Mouse (Mus musculus) liver, postnatal 0 days (tissue): ENCODE data around the gene Sv2a. TPM values are rescaled to one million over a fixed set of nuclear protein-coding genes. Genes with fewer than 3 reads are reported as not detected.

Experiments used
- ATAC-seq: fragments of 200-750 bp; cut with Nextera tagmentation; 2 replicates; pipeline ENCODE4 v1.8.0; 2017; ENCODE audit warnings: mild to moderate bottlenecking, moderate library complexity
- DNase-seq: peaks from one replicate; pipeline ENCODE4 v3.0.0-alpha.2; 2016
- H3K27ac ChIP-seq: fragments of 300-500 bp; sonication (generic); 2 replicates; pipeline ENCODE4 v1.5.1; 2014; ENCODE audit warnings: antibody characterized with exemption, moderate library complexity, mild to moderate bottlenecking, low read depth
- H3K27me3 ChIP-seq: fragments of 300-500 bp; sonication (generic); 2 replicates; pipeline ENCODE4 v1.6.1; 2014; ENCODE audit warnings: low read length, control low read depth, mixed read lengths; ENCODE audit not compliant: insufficient read depth
- H3K36me3 ChIP-seq: fragments of 300-500 bp; sonication (generic); replicated peaks from 2 replicates; pipeline ENCODE4 v1.6.1; 2014; ENCODE audit warnings: mild to moderate bottlenecking, control low read depth, low read length, moderate library complexity, mixed read lengths; ENCODE audit not compliant: insufficient read depth
- H3K4me1 ChIP-seq: fragments of 300-500 bp; sonication (generic); 2 replicates; pipeline ENCODE4 v1.6.1; 2014; ENCODE audit warnings: antibody characterized with exemption, mild to moderate bottlenecking, control low read depth; ENCODE audit not compliant: insufficient read depth
- H3K4me2 ChIP-seq: fragments of 300-500 bp; sonication (generic); 2 replicates; pipeline ENCODE4 v1.6.1; 2014; ENCODE audit warnings: low read depth, mild to moderate bottlenecking, low read length, moderate library complexity, mixed read lengths
- H3K4me3 ChIP-seq: fragments of 300-500 bp; sonication (generic); 2 replicates; pipeline ENCODE4 v1.5.1; 2014; ENCODE audit warnings: low read depth, low read length
- H3K9ac ChIP-seq: fragments of 300-500 bp; sonication (generic); replicated peaks from 2 replicates; pipeline ENCODE4 v1.6.1; 2014; ENCODE audit warnings: mild to moderate bottlenecking, moderate library complexity
- H3K9me3 ChIP-seq: fragments of 300-500 bp; sonication (generic); 2 replicates; pipeline ENCODE4 v1.6.1; 2016; ENCODE audit warnings: mild to moderate bottlenecking, control low read depth, low read length, mixed read lengths
- CTCF ChIP-seq: sonication (generic); IDR thresholded peaks from 2 replicates; pipeline ENCODE4 v1.5.1; 2016; ENCODE audit warnings: antibody characterized with exemption, low read depth
- EP300 ChIP-seq: IDR thresholded peaks from 2 replicates; pipeline ENCODE4 v1.6.1; 2016; ENCODE audit warnings: antibody characterized with exemption, low read depth, mild to moderate bottlenecking
- WGBS: fragments of 180-500 bp; shearing (Covaris S2); extraction: QIAGEN DNeasy Blood & Tissue Kit; methylation state at CpG from one replicate; pipeline ENCODE4 v1.1.7; 2014; ENCODE audit not compliant: insufficient replicate concordance; 5-methylcytosine and 5-hydroxymethylcytosine counted together
- polyA plus RNA-seq: library from polyadenylated mRNA; unstranded; fragments of >200 nt; fragmentation: Nextera tagmentation; extraction: Ambion mirVana; gene quantifications from 2 replicates; pipeline ENCODE4 v1.2.1, GENCODE M21; 2015

Sv2a gene
- 0.08 and 0.09 TPM in 2 replicates for polyA plus RNA-seq

DNA sequence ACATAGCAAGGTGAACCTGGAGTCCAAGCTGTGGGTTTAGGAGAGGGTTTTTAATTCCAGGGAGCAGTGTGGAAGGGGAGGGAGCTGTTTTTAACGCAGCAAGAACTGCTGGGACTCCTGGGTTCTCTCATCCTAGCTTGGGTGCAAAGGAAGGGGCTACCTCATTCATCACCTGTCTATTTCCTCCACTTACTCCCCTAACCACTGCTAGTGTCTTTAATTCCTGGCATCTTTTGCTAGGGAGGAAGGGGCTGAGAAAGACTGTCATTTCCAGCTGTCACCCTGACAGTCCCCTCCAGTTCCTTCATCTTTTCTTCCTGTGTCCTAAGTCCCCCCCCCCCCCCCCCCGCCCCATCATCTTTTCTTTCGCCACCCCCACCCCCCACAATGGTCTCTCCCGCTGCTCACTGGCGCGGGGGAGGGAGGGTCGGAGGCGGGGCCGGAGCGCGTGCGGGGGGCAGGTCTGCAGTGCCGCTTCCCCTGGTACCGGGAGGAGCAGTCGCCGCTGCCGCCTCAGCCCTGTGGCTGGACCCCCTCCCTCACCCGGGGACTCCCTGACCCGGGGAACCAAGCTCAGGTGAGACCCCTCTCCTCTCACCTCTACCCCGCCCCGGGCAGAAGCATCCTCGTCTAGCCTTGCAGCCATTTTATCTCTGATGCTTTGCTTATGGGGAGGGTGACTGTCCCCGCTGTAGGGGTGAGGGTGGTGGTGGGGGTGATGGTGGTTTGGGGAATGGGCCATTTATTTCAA is at the start of gene Sv2a:
Gene Sv2a, plus strand, starts transcription at position 425 of the 751 bp plus-strand sequence.
- peak; percentile 38; the same call in 1 of the 2 replicates for ATAC-seq
- no peaks in the 10 kb centered on the region for H3K9me3 ChIP-seq
- H3K4me2 ChIP-seq: peak within 1 kb of the TSS; percentile 73
- H3K9ac ChIP-seq: 0 out of 2 replicates have a peak within 1 kb of the TSS, but pooled peaks have one; percentile 44
- DNase-seq: peak; percentile 51
- H3K36me3 ChIP-seq: peaks cover 22% of the 10 kb centered on the region
- H3K4me3 ChIP-seq: peak within 1 kb of the TSS; percentile 34
- 6% methylated on average over 9 of the region's 23 CpGs for WGBS
- no peak within 1 kb of the TSS for H3K27ac ChIP-seq
- H3K27me3 ChIP-seq: no peaks in the 10 kb centered on the region
- no peak for TF ChIP-seq EP300
- no peaks in the 10 kb centered on the region for H3K4me1 ChIP-seq

DNA sequence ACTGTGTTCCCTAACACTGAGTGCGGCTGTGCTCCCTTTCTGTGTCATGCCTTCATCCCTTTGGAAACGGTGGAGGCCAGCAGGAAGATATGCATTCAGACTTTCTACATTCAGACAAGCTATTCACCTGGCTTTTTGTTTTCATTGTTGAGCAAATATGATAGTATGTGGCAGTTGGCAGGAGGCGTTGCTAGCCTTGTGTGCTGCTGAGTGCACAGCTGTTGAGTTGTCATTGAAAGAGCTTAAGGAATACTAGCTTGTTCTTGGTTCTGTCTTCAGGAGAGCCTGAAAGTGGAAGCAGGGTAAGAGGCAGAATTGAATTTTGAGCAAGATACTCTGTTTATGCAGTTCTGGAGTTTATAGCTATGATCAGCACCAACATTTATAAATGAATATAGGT is 48.5 kb upstream of the Sv2a start:
- Histone ChIP-seq H3K4me1 (no peaks in the 10 kb centered on the region; the same call in 1 of the 2 replicates), H3K27ac (no peak overlapping the region), H3K4me2 (no peak overlapping the region), H3K4me3 (no peak overlapping the region), H3K27me3 (no peaks in the 10 kb centered on the region), H3K36me3 (no peaks in the 10 kb centered on the region), H3K9me3 (no peaks in the 10 kb centered on the region), H3K9ac (no peak overlapping the region)
- ATAC-seq (no peak), DNase-seq (no peak)
- TF ChIP-seq CTCF (no peak), EP300 (no peak)
- 70% methylated on average over 3 of the region's 3 CpGs for WGBS

DNA sequence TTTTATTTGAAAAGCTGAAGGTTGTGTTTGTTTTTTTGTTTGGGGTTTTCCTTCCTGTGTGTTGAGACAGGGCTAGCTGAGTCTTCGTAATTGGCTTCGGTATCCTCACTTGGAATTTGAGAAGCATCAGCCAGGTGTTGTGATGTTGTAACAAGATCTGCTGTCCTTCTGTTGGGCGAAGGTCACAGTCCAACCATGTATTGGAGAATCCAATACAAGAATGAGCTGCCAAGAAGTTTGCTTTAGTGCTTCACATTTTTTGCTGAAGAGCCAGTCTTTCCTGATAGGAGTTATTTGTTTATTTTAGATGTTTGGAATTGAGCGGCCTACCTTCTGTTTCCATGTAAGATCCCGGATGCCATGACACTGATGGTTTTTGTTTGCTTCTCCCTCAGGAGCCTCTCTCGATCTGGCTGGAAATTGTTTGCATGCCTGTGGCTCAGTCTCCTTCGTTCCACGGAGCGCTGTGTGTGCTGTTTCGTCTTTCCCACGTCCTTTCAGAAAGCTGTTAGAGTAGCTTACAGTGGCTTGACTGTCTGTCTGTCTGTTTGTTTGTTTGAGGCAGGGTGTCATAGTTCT is 47.5 kb upstream of the Sv2a start:
- ATAC-seq (no peak), DNase-seq (no peak)
- Histone ChIP-seq H3K9ac (no peak overlapping the region), H3K4me2 (no peak overlapping the region), H3K27ac (peak overlapping the region; percentile 42; the same call in 1 of the 2 replicates), H3K36me3 (no peaks in the 10 kb centered on the region; the same call in 1 of the 2 replicates), H3K27me3 (no peaks in the 10 kb centered on the region), H3K4me1 (no peaks in the 10 kb centered on the region; the same call in 1 of the 2 replicates), H3K4me3 (no peak overlapping the region), H3K9me3 (no peaks in the 10 kb centered on the region)
- WGBS: 60% methylated on average over 11 of the region's 11 CpGs
- TF ChIP-seq CTCF (no peak), EP300 (no peak)

DNA sequence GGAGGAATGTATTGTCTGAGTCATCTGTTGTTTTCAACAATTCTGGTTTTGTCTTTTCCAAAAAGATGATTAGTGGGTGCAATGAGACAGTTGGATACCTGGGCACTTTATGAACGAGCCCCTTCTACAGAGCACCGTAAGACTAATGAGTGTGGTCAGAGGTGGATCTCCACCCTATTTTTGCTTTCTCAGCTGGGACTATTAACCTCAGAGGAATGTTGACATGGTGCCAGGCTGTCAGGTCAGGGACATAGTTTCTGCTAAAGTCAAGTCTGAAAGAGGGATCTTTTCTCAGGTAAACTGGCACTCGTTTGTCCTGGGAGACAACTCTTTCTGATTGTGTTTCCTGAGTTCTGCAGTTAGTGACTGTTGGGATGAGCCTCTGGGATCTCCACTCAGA is 45.9 kb upstream of the Sv2a start:
- DNase-seq (no peak), ATAC-seq (no peak)
- Histone ChIP-seq H3K4me3 (no peak overlapping the region), H3K9me3 (no peaks in the 10 kb centered on the region), H3K9ac (no peak overlapping the region), H3K27ac (no peak overlapping the region), H3K27me3 (no peaks in the 10 kb centered on the region), H3K4me2 (no peak overlapping the region), H3K36me3 (peaks cover under 1% of the 10 kb centered on the region), H3K4me1 (no peaks in the 10 kb centered on the region; the same call in 1 of the 2 replicates)
- 69% methylated on average over 3 of the region's 3 CpGs for WGBS
- TF ChIP-seq CTCF: no peak
- no peak for TF ChIP-seq EP300

DNA sequence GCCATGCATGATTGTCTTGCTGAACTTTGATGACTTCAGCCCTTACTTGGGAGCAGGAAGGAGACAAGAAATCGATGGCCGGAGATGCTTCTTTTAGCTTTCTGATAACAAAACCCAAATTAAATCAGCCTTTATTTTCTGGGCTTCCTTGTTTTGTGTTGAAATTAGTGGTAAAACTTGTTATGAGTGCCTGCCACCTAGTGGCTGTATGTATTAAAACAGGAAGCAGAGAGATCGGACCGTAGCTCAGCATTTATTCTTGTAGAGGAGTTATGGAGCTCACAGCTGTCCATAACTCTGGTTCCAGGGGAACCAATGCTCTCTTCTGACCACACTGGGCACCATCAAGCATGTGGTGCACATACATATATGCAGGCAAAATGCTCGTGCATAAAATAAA is 33.0 kb upstream of the Sv2a start:
- peak; percentile 87 for TF ChIP-seq CTCF
- TF ChIP-seq EP300: no peak
- 8% methylated on average over 5 of the region's 5 CpGs for WGBS
- Histone ChIP-seq H3K9ac (no peak overlapping the region), H3K4me1 (no peaks in the 10 kb centered on the region), H3K27me3 (no peaks in the 10 kb centered on the region), H3K36me3 (peaks cover 45% of the 10 kb centered on the region), H3K9me3 (no peaks in the 10 kb centered on the region), H3K27ac (no peak overlapping the region), H3K4me3 (no peak overlapping the region), H3K4me2 (no peak overlapping the region)
- DNase-seq (peak; percentile 35), ATAC-seq (0 out of 2 replicates have a peak, but pooled peaks have one; percentile 15)

DNA sequence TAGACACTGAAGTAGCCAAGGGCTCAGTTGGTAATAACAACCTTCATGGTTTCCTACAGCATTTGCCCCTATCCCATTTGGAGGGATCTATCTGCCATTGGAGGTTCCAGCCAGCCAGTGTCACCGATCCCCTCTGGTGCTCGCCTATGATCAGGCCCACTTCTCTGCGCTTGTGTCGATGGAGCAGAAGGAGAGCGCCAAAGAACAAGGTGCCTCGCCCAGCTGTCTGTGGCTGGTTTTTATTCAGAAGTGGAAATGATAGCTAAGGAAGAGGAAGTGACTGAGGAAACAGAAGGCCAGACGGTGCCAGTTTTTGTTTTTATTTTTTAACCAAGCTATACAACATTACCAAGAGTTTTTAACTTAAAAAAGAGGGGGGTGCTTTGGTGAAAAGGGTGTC is 29.1 kb upstream of the Sv2a start:
- Histone ChIP-seq H3K4me1 (no peaks in the 10 kb centered on the region), H3K4me2 (no peak overlapping the region), H3K36me3 (peaks cover 49% of the 10 kb centered on the region), H3K9me3 (no peaks in the 10 kb centered on the region), H3K9ac (no peak overlapping the region), H3K4me3 (no peak overlapping the region), H3K27me3 (no peaks in the 10 kb centered on the region), H3K27ac (no peak overlapping the region)
- whole genome bisulfite sequencing: 69% methylated on average over 7 of the region's 7 CpGs
- ATAC-seq (no peak), DNase-seq (no peak)
- TF ChIP-seq CTCF: no peak
- TF ChIP-seq EP300: no peak
